Mouse (Mus musculus): ENCODE measurements at regions not wholly inside any gene's neighbourhood (a gene's known extent, or its start where the extent isn't known, plus 50 kb on each side); places are given as distances from the start of the nearest gene placed in this dataset.

DNA sequence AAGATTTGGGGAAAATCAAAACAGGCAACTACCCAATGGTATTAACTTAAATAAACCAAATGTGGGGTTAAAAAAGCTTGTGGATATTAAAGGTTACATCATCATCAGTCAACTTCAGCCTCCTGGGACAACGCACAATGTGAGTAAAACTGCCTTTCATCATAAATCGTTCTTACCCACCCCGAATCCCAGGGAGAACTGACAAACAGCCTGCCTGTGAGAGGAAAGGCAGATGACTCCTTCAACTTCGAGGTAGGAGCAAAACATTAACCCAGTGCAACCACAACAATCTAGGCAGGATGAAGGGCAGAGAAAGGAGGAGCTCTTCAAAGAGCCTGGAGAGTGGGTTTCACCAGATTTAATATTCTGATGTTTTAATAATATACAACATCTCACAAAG, 135.3 kb upstream of the Gm37988 start:
- DNase-seq (ENCODE audit: low read depth, low spot score): no peak

DNA sequence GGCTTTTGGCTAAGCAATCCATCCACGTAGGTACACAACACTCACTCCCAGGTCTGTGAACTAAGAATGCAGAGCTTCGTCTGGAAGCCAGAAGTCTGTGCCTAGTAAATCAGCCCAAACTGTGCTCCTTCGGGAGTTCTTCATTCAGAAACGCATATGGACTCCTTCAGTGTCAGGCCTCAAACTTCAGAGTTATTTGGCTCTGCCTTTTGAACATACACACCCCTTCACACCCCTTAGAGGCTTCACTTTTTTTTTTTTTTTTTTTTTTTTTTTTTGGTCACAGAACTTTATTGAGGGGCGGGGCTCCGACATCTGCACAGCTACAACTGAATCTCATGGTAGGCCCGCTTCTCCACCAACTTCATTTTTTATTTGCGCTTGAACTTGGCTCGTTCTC, 120.1 kb upstream of the Gm37988 start:
- no peak for DNase-seq (ENCODE audit: low read depth, low spot score)

- DNase-seq (ENCODE audit: low read depth, low spot score): no peak
Observed at GRCm38 (mm10) chr1:4689096-4689495, 118.6 kb upstream of the Gm37988 start.

DNA sequence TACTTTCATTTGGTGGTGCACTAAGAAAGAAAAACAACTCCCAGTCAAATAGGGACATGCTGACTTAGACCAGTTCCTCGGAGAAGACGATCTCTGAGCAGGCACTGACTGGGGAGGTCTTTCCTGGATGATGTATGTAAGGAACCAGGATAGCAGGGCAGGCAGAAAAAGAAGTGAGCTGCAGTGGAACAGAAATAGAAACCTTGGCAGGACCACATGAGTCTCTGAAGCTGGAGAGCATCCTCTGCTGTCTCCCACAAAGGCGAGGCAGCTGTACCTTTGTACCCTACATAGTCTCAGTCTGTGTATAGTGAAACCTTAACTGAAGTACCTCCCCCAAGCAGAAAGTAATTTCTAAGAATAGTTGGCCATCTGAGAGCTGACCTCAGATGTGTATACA, 104.4 kb upstream of the Gm37988 start:
- no peak for DNase-seq (ENCODE audit: low read depth, low spot score)

DNA sequence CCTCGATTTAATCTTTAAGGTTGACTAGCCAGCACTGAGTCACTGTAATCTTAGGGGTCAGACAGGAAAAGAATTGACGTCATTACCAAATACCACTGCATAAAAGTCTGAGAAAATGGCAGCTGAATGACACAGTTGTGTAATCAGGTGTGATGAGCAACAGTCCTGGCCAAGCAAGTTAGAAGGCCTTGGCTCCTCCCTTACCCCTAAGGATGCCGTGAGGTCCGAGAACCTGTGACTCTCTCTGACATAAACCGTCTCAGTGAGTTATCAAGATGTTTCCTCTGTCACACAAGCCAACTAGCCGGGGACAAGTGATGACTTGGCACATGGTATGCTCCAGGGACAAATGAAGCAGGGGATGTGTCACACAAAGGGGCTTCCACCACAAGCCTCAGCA, 101.5 kb upstream of the Gm37988 start:
- DNase-seq (ENCODE audit: low read depth, low spot score): no peak

DNA sequence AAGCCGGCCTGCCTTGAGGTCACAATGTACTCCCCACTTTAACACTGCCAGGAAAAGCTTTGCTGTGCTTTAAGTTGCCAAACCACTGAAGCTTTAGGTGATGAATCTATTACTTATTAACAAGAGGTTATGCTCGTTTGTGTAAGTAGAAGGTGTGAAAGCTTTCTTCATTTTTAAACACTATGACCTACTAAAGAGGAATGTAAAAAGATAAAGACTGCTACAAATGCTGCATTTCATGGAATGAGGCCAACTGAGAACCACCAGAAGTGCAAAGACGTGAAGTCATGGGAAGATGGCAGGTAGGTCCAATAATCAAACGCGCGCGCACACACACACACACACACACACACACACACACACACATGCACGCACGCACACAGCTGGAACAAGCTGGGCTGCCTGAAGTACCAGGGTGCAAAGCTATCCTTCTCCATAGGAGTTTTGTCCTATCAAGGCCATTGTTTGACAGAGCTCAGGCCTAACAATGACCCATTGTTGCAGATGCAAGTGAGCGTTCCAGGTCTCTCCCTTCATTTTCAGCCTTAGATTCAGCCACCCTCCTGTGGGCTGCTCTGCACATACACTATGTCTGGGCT, 85.3 kb upstream of the Gm37988 start:
- DNase-seq (ENCODE audit: low read depth, low spot score): no peak
